Mouse (Mus musculus): ENCODE measurements around the gene Rce1. TPM values are rescaled to one million over a fixed set of nuclear protein-coding genes. Genes with fewer than 3 reads are reported as not detected.

Gene Rce1
- polyA plus RNA-seq, 2 experiments = 20.0 to 23.6 TPM

GRCm38 (mm10) chr19:4596071-4596470 is 29.4 kb downstream of the Rce1 start:
- ATAC-seq (ENCODE audit: insufficient read depth) (no peak), DNase-seq (ENCODE audit: low read depth in 3 of 3, low spot score in 3 of 3) (no peak)
- TF ChIP-seq EP300 (IDR thresholded peaks at IDR 0.05; ENCODE audit: low read depth) (no peak), CTCF (IDR thresholded peaks at IDR 0.05; ENCODE audit: low read depth) (no peak)
- 58% methylated on average over 2 of the region's 2 CpGs for WGBS (ENCODE audit: insufficient replicate concordance)
- H3K36me3 ChIP-seq (replicated peaks; ENCODE audit: control insufficient read depth, insufficient read depth, low read depth) = no peaks in the 10 kb centered on the region
- no peaks in the 10 kb centered on the region for H3K9me3 ChIP-seq (ENCODE audit: control insufficient read depth, low read length)
- H3K4me2 ChIP-seq (ENCODE audit: low read depth) = no peak overlapping the region
- no peaks in the 10 kb centered on the region for H3K27me3 ChIP-seq (ENCODE audit: control insufficient read depth, insufficient read depth, low read length)
- H3K9ac ChIP-seq (replicated peaks) = no peak overlapping the region
- no peak overlapping the region for H3K4me3 ChIP-seq (ENCODE audit: insufficient read depth in 1 of 2, low read depth in 2 of 2, low read length in 2 of 2)
- peaks cover 0 to 6% of the 10 kb centered on the region in 2 experiments; a peak in 2 of 4 replicates for H3K4me1 ChIP-seq (replicated peaks; ENCODE audit: control insufficient read depth in 2 of 2, insufficient read depth in 2 of 2, low read length in 1 of 2)
- no peak overlapping the region for H3K27ac ChIP-seq

- Histone ChIP-seq H3K36me3 (replicated peaks; ENCODE audit: control insufficient read depth, insufficient read depth, low read depth) (no peaks in the 10 kb centered on the region), H3K4me2 (ENCODE audit: low read depth) (no peak overlapping the region), H3K4me1 (replicated peaks; ENCODE audit: control insufficient read depth in 2 of 2, insufficient read depth in 2 of 2, low read length in 1 of 2) (peaks cover 0 to 6% of the 10 kb centered on the region in 2 experiments; a peak in 2 of 4 replicates), H3K9me3 (ENCODE audit: control insufficient read depth, low read length) (no peaks in the 10 kb centered on the region), H3K9ac (replicated peaks) (no peak overlapping the region), H3K27me3 (ENCODE audit: control insufficient read depth, insufficient read depth, low read length) (no peaks in the 10 kb centered on the region), H3K4me3 (ENCODE audit: insufficient read depth in 1 of 2, low read depth in 2 of 2, low read length in 2 of 2) (no peak overlapping the region), H3K27ac (no peak overlapping the region)
- TF ChIP-seq EP300 (IDR thresholded peaks at IDR 0.05; ENCODE audit: low read depth) (no peak), CTCF (IDR thresholded peaks at IDR 0.05; ENCODE audit: low read depth) (no peak)
- WGBS (ENCODE audit: insufficient replicate concordance) = 44% methylated on average over 7 of the region's 7 CpGs
- ATAC-seq (ENCODE audit: insufficient read depth) (peak; percentile 59; the same call in 1 of the 2 replicates), DNase-seq (ENCODE audit: low read depth in 3 of 3, low spot score in 3 of 3) (no peak)
Observed at GRCm38 (mm10) chr19:4593792-4594522, 31.5 kb downstream of the Rce1 start.

- TF ChIP-seq CTCF (IDR thresholded peaks at IDR 0.05; ENCODE audit: low read depth) = no peak
- no peak for TF ChIP-seq EP300 (IDR thresholded peaks at IDR 0.05; ENCODE audit: low read depth)
- no peaks in the 10 kb centered on the region for H3K27me3 ChIP-seq (ENCODE audit: control insufficient read depth, insufficient read depth, low read length)
- no peaks in the 10 kb centered on the region for H3K9me3 ChIP-seq (ENCODE audit: control insufficient read depth, low read length)
- no peak for DNase-seq (ENCODE audit: low read depth in 3 of 3, low spot score in 3 of 3)
- H3K36me3 ChIP-seq (replicated peaks; ENCODE audit: control insufficient read depth, insufficient read depth, low read depth) = no peaks in the 10 kb centered on the region
- H3K4me2 ChIP-seq (ENCODE audit: low read depth) = no peak overlapping the region
- peaks cover 0 to 3% of the 10 kb centered on the region in 2 experiments; a peak in 1 of 4 replicates for H3K4me1 ChIP-seq (replicated peaks; ENCODE audit: control insufficient read depth in 2 of 2, insufficient read depth in 2 of 2, low read length in 1 of 2)
- ATAC-seq (ENCODE audit: insufficient read depth) = no peak
- H3K4me3 ChIP-seq (ENCODE audit: insufficient read depth in 1 of 2, low read depth in 2 of 2, low read length in 2 of 2) = no peak overlapping the region
- H3K27ac ChIP-seq = no peak overlapping the region
- 82% methylated on average over 3 of the region's 3 CpGs for WGBS (ENCODE audit: insufficient replicate concordance)
- no peak overlapping the region for H3K9ac ChIP-seq (replicated peaks)
Observed at GRCm38 (mm10) chr19:4590025-4590424, 35.4 kb downstream of the Rce1 start.

GRCm38 (mm10) chr19:4589081-4589480 is 36.4 kb downstream of the Rce1 start:
- DNase-seq (ENCODE audit: low read depth in 3 of 3, low spot score in 3 of 3) (no peak), ATAC-seq (ENCODE audit: insufficient read depth) (no peak)
- 60% methylated on average over 1 of the region's 1 CpGs for whole genome bisulfite sequencing (ENCODE audit: insufficient replicate concordance)

GRCm38 (mm10) chr19:4588430-4588829 is 37.0 kb downstream of the Rce1 start:
- TF ChIP-seq EP300 (IDR thresholded peaks at IDR 0.05; ENCODE audit: low read depth) (no peak), CTCF (IDR thresholded peaks at IDR 0.05; ENCODE audit: low read depth) (no peak)
- Histone ChIP-seq H3K4me1 (replicated peaks; ENCODE audit: control insufficient read depth in 2 of 2, insufficient read depth in 2 of 2, low read length in 1 of 2) (no peaks in the 10 kb centered on the region), H3K4me2 (ENCODE audit: low read depth) (no peak overlapping the region), H3K27me3 (ENCODE audit: control insufficient read depth, insufficient read depth, low read length) (no peaks in the 10 kb centered on the region; the same call in 1 of the 2 replicates), H3K27ac (no peak overlapping the region), H3K36me3 (replicated peaks; ENCODE audit: control insufficient read depth, insufficient read depth, low read depth) (no peaks in the 10 kb centered on the region), H3K9ac (replicated peaks) (no peak overlapping the region), H3K4me3 (ENCODE audit: insufficient read depth in 1 of 2, low read depth in 2 of 2, low read length in 2 of 2) (no peak overlapping the region), H3K9me3 (ENCODE audit: control insufficient read depth, low read length) (no peaks in the 10 kb centered on the region)
- DNase-seq (ENCODE audit: low read depth in 3 of 3, low spot score in 3 of 3) = no peak
- no peak for ATAC-seq (ENCODE audit: insufficient read depth)
- 42% methylated on average over 3 of the region's 3 CpGs for WGBS (ENCODE audit: insufficient replicate concordance)

More at GRCm38 (mm10) chr19:4589081-4589480, 36.4 kb downstream of the Rce1 start:
- Histone ChIP-seq H3K27ac (no peak overlapping the region), H3K9ac (replicated peaks) (no peak overlapping the region), H3K4me3 (ENCODE audit: insufficient read depth in 1 of 2, low read depth in 2 of 2, low read length in 2 of 2) (no peak overlapping the region), H3K4me2 (ENCODE audit: low read depth) (no peak overlapping the region), H3K36me3 (replicated peaks; ENCODE audit: control insufficient read depth, insufficient read depth, low read depth) (no peaks in the 10 kb centered on the region), H3K9me3 (ENCODE audit: control insufficient read depth, low read length) (no peaks in the 10 kb centered on the region), H3K4me1 (replicated peaks; ENCODE audit: control insufficient read depth in 2 of 2, insufficient read depth in 2 of 2, low read length in 1 of 2) (peaks cover 0 to 3% of the 10 kb centered on the region in 2 experiments; a peak in 1 of 4 replicates), H3K27me3 (ENCODE audit: control insufficient read depth, insufficient read depth, low read length) (no peaks in the 10 kb centered on the region; the same call in 1 of the 2 replicates)
- TF ChIP-seq CTCF (IDR thresholded peaks at IDR 0.05; ENCODE audit: low read depth) = peak; percentile 59
- TF ChIP-seq EP300 (IDR thresholded peaks at IDR 0.05; ENCODE audit: low read depth) = no peak
